Mouse (Mus musculus): ENCODE data around the gene Alb. TPM values are rescaled to one million over a fixed set of nuclear protein-coding genes. Genes with fewer than 3 reads are reported as not detected.

Alb gene
- polyA plus RNA-seq, 1 experiment from 2014 or later: not detected

- H3K4me2 ChIP-seq (ENCODE audit: low read length): no peak overlapping the region
- no peak overlapping the region for H3K9ac ChIP-seq (ENCODE audit: low read depth, low read length)
- ATAC-seq: no peak
- WGBS: 91% methylated on average over 4 of the region's 4 CpGs
- no peaks in the 10 kb centered on the region for H3K27me3 ChIP-seq (ENCODE audit: control insufficient read depth, insufficient read depth, low read depth, low read length)
- no peaks in the 10 kb centered on the region for H3K36me3 ChIP-seq (ENCODE audit: control insufficient read depth, insufficient read depth, low read length)
- H3K4me1 ChIP-seq (ENCODE audit: control insufficient read depth, insufficient read depth, low read length): no peaks in the 10 kb centered on the region
- no peaks in the 10 kb centered on the region for H3K9me3 ChIP-seq (replicated peaks; ENCODE audit: control insufficient read depth, low read length, poor library complexity, severe bottlenecking)
- no peak overlapping the region for H3K27ac ChIP-seq (ENCODE audit: low read length)
- no peak overlapping the region for H3K4me3 ChIP-seq (ENCODE audit: low read depth, low read length)
Measured at GRCm38 (mm10) chr5:90452711-90453110, 8.0 kb upstream of the Alb start.

DNA sequence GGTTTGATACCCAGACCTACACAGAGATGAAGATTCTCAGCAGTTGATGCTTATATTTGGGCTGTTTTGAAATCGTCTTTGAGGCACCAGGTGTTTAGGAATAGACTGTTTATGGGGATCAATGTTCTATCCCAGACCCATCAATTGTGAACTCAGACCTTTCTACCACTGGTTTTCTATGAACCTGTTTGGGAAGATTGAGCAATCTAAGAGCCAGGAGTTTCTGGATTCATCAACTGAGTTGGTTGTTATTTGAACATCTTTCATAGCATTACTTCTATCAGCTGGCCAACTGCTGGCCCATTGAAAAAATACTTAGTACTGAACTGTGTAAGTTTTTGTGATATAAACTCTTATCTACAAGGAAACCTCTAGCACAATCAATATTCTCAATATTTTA, 3.5 kb upstream of the Alb start:
- Histone ChIP-seq H3K27ac (ENCODE audit: low read length) (no peak overlapping the region), H3K27me3 (ENCODE audit: control insufficient read depth, insufficient read depth, low read depth, low read length) (no peaks in the 10 kb centered on the region), H3K4me3 (ENCODE audit: low read depth, low read length) (no peak overlapping the region), H3K4me1 (ENCODE audit: control insufficient read depth, insufficient read depth, low read length) (no peaks in the 10 kb centered on the region), H3K9me3 (replicated peaks; ENCODE audit: control insufficient read depth, low read length, poor library complexity, severe bottlenecking) (no peaks in the 10 kb centered on the region), H3K4me2 (ENCODE audit: low read length) (no peak overlapping the region), H3K9ac (ENCODE audit: low read depth, low read length) (no peak overlapping the region), H3K36me3 (ENCODE audit: control insufficient read depth, insufficient read depth, low read length) (no peaks in the 10 kb centered on the region)
- WGBS: 84% methylated on average over 1 of the region's 1 CpGs
- ATAC-seq: no peak

DNA sequence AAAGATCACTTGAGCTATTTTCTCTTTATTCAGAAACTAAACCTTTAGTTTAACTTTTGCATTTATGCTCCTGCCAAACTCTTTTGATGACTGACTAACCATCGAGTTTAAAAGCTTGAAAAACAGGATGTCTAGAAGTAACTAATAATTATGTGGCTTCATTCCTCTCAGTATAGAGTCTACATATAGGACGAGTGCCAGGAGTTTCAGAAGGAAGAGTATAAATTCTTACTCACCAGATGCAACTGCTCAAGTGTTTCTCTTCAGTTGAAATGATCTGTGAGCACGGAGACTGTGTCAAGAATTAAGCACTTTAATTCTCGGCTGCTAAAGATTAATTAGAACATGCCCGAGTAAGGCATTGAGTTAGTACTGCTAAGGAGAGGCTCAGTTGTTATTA, 2.0 kb upstream of the Alb start:
- Histone ChIP-seq H3K4me1 (ENCODE audit: control insufficient read depth, insufficient read depth, low read length) (no peaks in the 10 kb centered on the region), H3K27me3 (ENCODE audit: control insufficient read depth, insufficient read depth, low read depth, low read length) (no peaks in the 10 kb centered on the region), H3K9me3 (replicated peaks; ENCODE audit: control insufficient read depth, low read length, poor library complexity, severe bottlenecking) (no peaks in the 10 kb centered on the region), H3K9ac (ENCODE audit: low read depth, low read length) (no peak overlapping the region), H3K36me3 (ENCODE audit: control insufficient read depth, insufficient read depth, low read length) (no peaks in the 10 kb centered on the region), H3K4me2 (ENCODE audit: low read length) (no peak overlapping the region), H3K27ac (ENCODE audit: low read length) (no peak overlapping the region), H3K4me3 (ENCODE audit: low read depth, low read length) (no peak overlapping the region)
- ATAC-seq: no peak
- 81% methylated on average over 5 of the region's 5 CpGs for WGBS

DNA sequence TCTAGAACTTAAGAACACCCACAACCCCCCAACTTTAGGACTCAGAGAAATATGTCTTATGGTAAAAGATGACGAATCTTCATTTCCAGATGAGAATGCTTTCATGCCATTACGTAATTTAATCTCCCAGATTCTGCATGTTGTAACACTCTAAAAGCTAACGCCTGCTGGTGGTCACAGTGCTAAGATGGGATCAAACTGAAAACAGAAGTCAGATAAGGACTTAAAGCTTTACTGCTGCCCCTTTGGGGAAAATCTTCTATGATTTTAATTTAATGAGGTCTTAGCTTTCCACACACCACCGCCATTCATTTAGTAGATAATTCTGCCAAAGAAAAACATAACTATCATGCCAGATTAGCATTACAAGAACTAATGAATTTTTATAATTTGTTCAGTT, 6.1 kb downstream of the Alb start:
- ATAC-seq: no peak
- no peaks in the 10 kb centered on the region for H3K27me3 ChIP-seq (ENCODE audit: control insufficient read depth, insufficient read depth, low read depth, low read length)
- H3K9ac ChIP-seq (ENCODE audit: low read depth, low read length): no peak overlapping the region
- H3K27ac ChIP-seq (ENCODE audit: low read length): no peak overlapping the region
- H3K36me3 ChIP-seq (ENCODE audit: control insufficient read depth, insufficient read depth, low read length): no peaks in the 10 kb centered on the region
- no peak overlapping the region for H3K4me3 ChIP-seq (ENCODE audit: low read depth, low read length)
- no peaks in the 10 kb centered on the region for H3K9me3 ChIP-seq (replicated peaks; ENCODE audit: control insufficient read depth, low read length, poor library complexity, severe bottlenecking)
- H3K4me2 ChIP-seq (ENCODE audit: low read length): no peak overlapping the region
- no peaks in the 10 kb centered on the region for H3K4me1 ChIP-seq (ENCODE audit: control insufficient read depth, insufficient read depth, low read length)
- 62% methylated on average over 4 of the region's 4 CpGs for WGBS

GRCm38 (mm10) chr5:90467245-90467644, 6.5 kb downstream of the Alb start:
- no peak for ATAC-seq
- 14% methylated on average over 6 of the region's 6 CpGs for WGBS
- Histone ChIP-seq H3K4me1 (ENCODE audit: control insufficient read depth, insufficient read depth, low read length) (no peaks in the 10 kb centered on the region), H3K9ac (ENCODE audit: low read depth, low read length) (no peak overlapping the region), H3K4me3 (ENCODE audit: low read depth, low read length) (no peak overlapping the region), H3K27me3 (ENCODE audit: control insufficient read depth, insufficient read depth, low read depth, low read length) (no peaks in the 10 kb centered on the region), H3K27ac (ENCODE audit: low read length) (no peak overlapping the region), H3K9me3 (replicated peaks; ENCODE audit: control insufficient read depth, low read length, poor library complexity, severe bottlenecking) (no peaks in the 10 kb centered on the region), H3K36me3 (ENCODE audit: control insufficient read depth, insufficient read depth, low read length) (no peaks in the 10 kb centered on the region), H3K4me2 (ENCODE audit: low read length) (no peak overlapping the region)

DNA sequence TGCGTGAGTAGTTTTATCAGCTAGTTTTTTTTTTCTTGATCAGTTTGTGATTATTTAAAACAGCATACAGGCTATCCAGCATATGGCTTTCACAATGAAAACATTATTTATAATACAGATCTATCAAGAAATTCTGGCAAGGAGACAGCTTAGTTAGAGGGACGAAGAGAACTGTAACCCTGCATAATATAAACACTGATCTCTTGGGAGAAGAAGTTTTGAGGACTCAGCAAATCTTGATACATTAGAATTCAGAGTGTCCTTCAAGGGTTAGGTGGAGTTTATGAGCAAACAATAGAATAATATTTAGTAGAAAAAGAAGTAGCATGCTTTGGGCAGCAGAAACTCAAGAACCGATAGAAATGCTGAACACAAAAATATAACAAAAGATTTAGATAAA, 10.1 kb downstream of the Alb start:
- Histone ChIP-seq H3K9ac (ENCODE audit: low read depth, low read length) (no peak overlapping the region), H3K4me2 (ENCODE audit: low read length) (no peak overlapping the region), H3K9me3 (replicated peaks; ENCODE audit: control insufficient read depth, low read length, poor library complexity, severe bottlenecking) (no peaks in the 10 kb centered on the region), H3K27me3 (ENCODE audit: control insufficient read depth, insufficient read depth, low read depth, low read length) (no peaks in the 10 kb centered on the region), H3K4me3 (ENCODE audit: low read depth, low read length) (no peak overlapping the region), H3K4me1 (ENCODE audit: control insufficient read depth, insufficient read depth, low read length) (no peaks in the 10 kb centered on the region), H3K27ac (ENCODE audit: low read length) (no peak overlapping the region), H3K36me3 (ENCODE audit: control insufficient read depth, insufficient read depth, low read length) (no peaks in the 10 kb centered on the region)
- ATAC-seq: no peak
- WGBS: 89% methylated on average over 3 of the region's 3 CpGs

DNA sequence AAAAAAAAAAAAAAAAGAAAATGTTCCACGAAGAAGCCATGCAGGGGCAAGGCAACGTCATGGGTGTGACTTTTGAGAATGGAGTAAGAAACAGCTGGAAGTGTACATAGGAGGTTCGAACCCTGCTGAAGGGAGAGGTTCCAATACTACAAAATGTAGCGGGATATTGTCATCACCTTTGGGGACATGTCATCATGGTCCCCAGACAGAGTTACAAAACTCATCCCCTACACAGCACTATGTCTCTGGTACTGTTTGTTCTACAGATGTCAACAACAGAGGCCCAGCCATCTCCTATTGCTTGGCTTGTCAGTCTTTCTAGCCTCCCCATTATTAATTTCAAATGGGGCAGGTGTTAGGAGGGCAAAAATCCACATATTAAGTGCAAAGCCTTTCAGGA, 13.2 kb downstream of the Alb start:
- no peaks in the 10 kb centered on the region for H3K27me3 ChIP-seq (ENCODE audit: control insufficient read depth, insufficient read depth, low read depth, low read length)
- H3K4me1 ChIP-seq (ENCODE audit: control insufficient read depth, insufficient read depth, low read length): no peaks in the 10 kb centered on the region
- 95% methylated on average over 4 of the region's 4 CpGs for WGBS

GRCm38 (mm10) chr5:90474369-90474768, 13.7 kb downstream of the Alb start:
- H3K4me1 ChIP-seq (ENCODE audit: control insufficient read depth, insufficient read depth, low read length): no peaks in the 10 kb centered on the region
- H3K36me3 ChIP-seq (ENCODE audit: control insufficient read depth, insufficient read depth, low read length): no peaks in the 10 kb centered on the region
- H3K27ac ChIP-seq (ENCODE audit: low read length): no peak overlapping the region
- no peaks in the 10 kb centered on the region for H3K27me3 ChIP-seq (ENCODE audit: control insufficient read depth, insufficient read depth, low read depth, low read length)
- no peak for ATAC-seq
- WGBS: 84% methylated on average over 5 of the region's 5 CpGs
- H3K4me2 ChIP-seq (ENCODE audit: low read length): no peak overlapping the region
- H3K4me3 ChIP-seq (ENCODE audit: low read depth, low read length): no peak overlapping the region
- H3K9me3 ChIP-seq (replicated peaks; ENCODE audit: control insufficient read depth, low read length, poor library complexity, severe bottlenecking): no peaks in the 10 kb centered on the region
- H3K9ac ChIP-seq (ENCODE audit: low read depth, low read length): no peak overlapping the region

More for the DNA sequence above, 13.2 kb downstream of the Alb start:
- H3K4me3 ChIP-seq (ENCODE audit: low read depth, low read length): no peak overlapping the region
- H3K27ac ChIP-seq (ENCODE audit: low read length): no peak overlapping the region
- no peaks in the 10 kb centered on the region for H3K9me3 ChIP-seq (replicated peaks; ENCODE audit: control insufficient read depth, low read length, poor library complexity, severe bottlenecking)
- no peak overlapping the region for H3K9ac ChIP-seq (ENCODE audit: low read depth, low read length)
- no peaks in the 10 kb centered on the region for H3K36me3 ChIP-seq (ENCODE audit: control insufficient read depth, insufficient read depth, low read length)
- H3K4me2 ChIP-seq (ENCODE audit: low read length): no peak overlapping the region
- ATAC-seq: no peak

- Histone ChIP-seq H3K36me3 (ENCODE audit: control insufficient read depth, insufficient read depth, low read length) (no peaks in the 10 kb centered on the region), H3K27me3 (ENCODE audit: control insufficient read depth, insufficient read depth, low read depth, low read length) (no peaks in the 10 kb centered on the region), H3K9ac (ENCODE audit: low read depth, low read length) (no peak overlapping the region), H3K4me1 (ENCODE audit: control insufficient read depth, insufficient read depth, low read length) (no peaks in the 10 kb centered on the region), H3K4me3 (ENCODE audit: low read depth, low read length) (no peak overlapping the region), H3K9me3 (replicated peaks; ENCODE audit: control insufficient read depth, low read length, poor library complexity, severe bottlenecking) (no peaks in the 10 kb centered on the region), H3K4me2 (ENCODE audit: low read length) (no peak overlapping the region), H3K27ac (ENCODE audit: low read length) (no peak overlapping the region)
- no peak for ATAC-seq
- WGBS: 90% methylated on average over 3 of the region's 3 CpGs
Measured at GRCm38 (mm10) chr5:90476741-90477140, 16.0 kb downstream of the Alb start.
